Mouse (Mus musculus) cerebellum, adult 2 months (tissue): ENCODE results near the gene Gm17268.

Experiments
- CTCF ChIP-seq: fragments of 200-500 bp; IDR thresholded peaks from 2 replicates; pipeline ENCODE4 v1.5.1; 2011; ENCODE audit warnings: low read depth, mild to moderate bottlenecking, control low read depth, low read length, moderate library complexity, borderline replicate concordance; ENCODE audit not compliant: insufficient read depth
- POLR2A ChIP-seq: fragments of 200-500 bp; IDR thresholded peaks from 2 replicates; pipeline ENCODE4 v1.6.1; 2011; ENCODE audit warnings: low read length, control low read depth, borderline replicate concordance; ENCODE audit not compliant: insufficient read depth

DNA sequence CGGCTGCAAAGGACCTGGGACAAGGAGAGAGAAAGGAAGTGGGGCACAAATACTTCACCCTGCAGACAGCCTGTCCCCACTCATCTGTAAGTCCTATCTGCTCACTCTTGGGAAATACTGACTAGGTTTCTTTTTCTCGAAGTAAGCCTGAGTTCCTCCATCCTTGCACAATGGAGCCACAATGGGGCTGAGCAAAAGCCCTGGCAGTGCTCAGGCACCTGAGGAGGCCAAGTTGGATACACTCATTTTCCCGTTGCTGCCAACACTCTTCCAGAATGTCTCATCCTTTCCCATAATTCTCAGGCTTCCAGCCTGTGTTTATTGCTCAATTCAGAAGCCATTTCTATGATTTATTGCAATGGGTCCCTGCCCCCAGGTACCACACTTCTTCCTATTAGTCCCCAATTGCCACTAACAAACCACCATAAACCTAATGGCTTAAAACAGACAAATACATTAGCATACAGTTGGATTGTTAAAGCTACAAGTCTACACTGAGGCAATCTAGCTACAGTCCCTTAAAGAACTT lies 834 bp upstream of the Gm17268 start:
- TF ChIP-seq CTCF, result no peak
- TF ChIP-seq POLR2A, result no peak
